Mouse (Mus musculus) cerebellum, adult 2 months (tissue): ENCODE measurements around the gene Fads3.

Experiments used
- CTCF ChIP-seq: fragments of 200-500 bp; IDR thresholded peaks from 2 replicates; pipeline ENCODE4 v1.5.1; 2011; ENCODE audit warnings: low read depth, mild to moderate bottlenecking, control low read depth, low read length, moderate library complexity, borderline replicate concordance; ENCODE audit not compliant: insufficient read depth
- POLR2A ChIP-seq: fragments of 200-500 bp; IDR thresholded peaks from 2 replicates; pipeline ENCODE4 v1.6.1; 2011; ENCODE audit warnings: low read length, control low read depth, borderline replicate concordance; ENCODE audit not compliant: insufficient read depth

GRCm38 (mm10) chr19:10011408-10011807, 30.0 kb upstream of the Fads3 start:
- TF ChIP-seq POLR2A (no peak), CTCF (no peak)
